Mouse (Mus musculus) liver, embryonic 18 days (tissue): ENCODE results near the gene Vmn1r131. TPM values are rescaled to one million over a fixed set of nuclear protein-coding genes. Genes with fewer than 3 reads are reported as not detected.

Experiments used
- polyA plus RNA-seq: library from polyadenylated mRNA; depleted of rRNA; stranded (reverse); fragments of >200 nt; gene quantifications from 2 replicates; pipeline ENCODE4 v1.2.3, GENCODE M21; 2012; rRNA removed

The Vmn1r131 gene
- polyA plus RNA-seq: not detected in 2 replicates

DNA sequence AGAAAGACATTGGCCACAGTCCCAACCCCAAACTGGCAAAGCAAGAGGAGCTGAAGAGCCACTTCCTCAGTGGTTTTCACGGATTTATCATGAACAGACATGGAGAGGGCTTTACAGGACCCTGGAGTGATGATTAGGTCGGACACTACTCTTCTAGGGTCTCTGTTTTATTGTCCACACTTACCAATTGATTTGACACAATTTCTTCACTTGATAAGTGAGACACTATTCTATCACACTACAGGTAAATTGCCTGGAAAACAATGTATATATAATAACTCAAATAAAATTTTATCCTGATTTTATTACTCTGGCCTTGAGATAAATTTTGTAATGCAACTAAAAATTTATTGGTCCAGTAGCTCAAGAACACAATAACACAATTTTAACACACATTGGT, at the start of gene Vmn1r131:
TSS of gene Vmn1r131 (minus strand) at position 101 of the 400 bp plus-strand sequence.

GRCm38 (mm10) chr7:21511480-21511879, 34.4 kb downstream of the Vmn1r131 start, which contains the start of gene Vmn1r130:
Vmn1r130 (plus strand) TSS chr7:21511780.

Other genes starting within 250 kb of the Vmn1r131 start
- not detected in 2 replicates for gene Vmn1r126, start 244.6 kb downstream of the Vmn1r131 start, polyA plus RNA-seq
- gene Vmn1r127, start 226.2 kb downstream of the Vmn1r131 start, polyA plus RNA-seq: not detected in 2 replicates
- gene Vmn1r128, start 196.7 kb downstream of the Vmn1r131 start, polyA plus RNA-seq: not detected in 2 replicates
- not detected in 2 replicates for gene Vmn1r129, start 184.8 kb downstream of the Vmn1r131 start, polyA plus RNA-seq
- gene Gm6882, start 113.3 kb downstream of the Vmn1r131 start, polyA plus RNA-seq: not detected in 2 replicates
- not detected in 2 replicates for gene Vmn1r130, start 34.3 kb downstream of the Vmn1r131 start, polyA plus RNA-seq
- gene Vmn1r132, start 68.0 kb upstream of the Vmn1r131 start, polyA plus RNA-seq: not detected in 2 replicates
- gene Gm4175, start 215.4 kb upstream of the Vmn1r131 start, polyA plus RNA-seq: not detected in 2 replicates